Comparison of ENCODE assay signal across 13 mouse cellular contexts in the genomic region with DNA sequence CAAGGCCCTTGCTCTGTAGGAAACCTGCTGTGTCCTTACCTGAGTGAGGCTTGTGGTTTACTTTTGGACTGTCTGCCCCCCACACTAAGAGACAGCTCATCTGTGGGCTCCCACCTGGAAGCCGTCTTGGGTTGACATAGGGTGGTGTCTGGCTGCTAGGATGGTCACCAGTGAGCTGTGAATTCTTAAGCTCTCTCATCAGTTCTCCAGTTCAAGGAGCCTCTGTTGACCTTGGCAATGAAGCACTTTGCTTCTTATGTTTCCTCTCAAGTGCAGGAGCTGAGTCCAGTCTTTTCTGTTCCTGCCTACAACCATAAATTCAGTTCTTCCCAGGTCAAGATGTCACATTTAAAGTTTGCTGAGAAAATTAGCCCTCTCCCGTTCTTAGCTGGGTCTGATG.
"Had no signal": no experiment of that assay in that cellular context is flagged by ENCODE, and none has a peak within 500 bp of the region (broad histone marks: within the 10 kb centered on the region; RNA-seq: fewer than 3 reads in every experiment).

No protein-coding gene starts in this region.

- H3K27me3 ChIP-seq: liver, embryonic 15.5 days; midbrain, embryonic 13.5 days; neural tube, embryonic 15.5 days had no signal

- H3K36me3 ChIP-seq: limb, embryonic 10.5 days; liver, embryonic 15.5 days; midbrain, embryonic 13.5 days; neural tube, embryonic 15.5 days had no signal

- H3K4me3 ChIP-seq: limb, embryonic 10.5 days; liver, embryonic 15.5 days; midbrain, embryonic 13.5 days; myocyte; neural tube, embryonic 15.5 days had no signal

- ATAC-seq: intestine, embryonic 16.5 days; midbrain, embryonic 13.5 days had no signal

- H3K4me2 ChIP-seq: liver, embryonic 11.5 days; liver, embryonic 15.5 days; midbrain, embryonic 13.5 days; neural tube, embryonic 15.5 days had no signal

- H3K9ac ChIP-seq: liver, embryonic 15.5 days; midbrain, embryonic 13.5 days; neural tube, embryonic 15.5 days had no signal

- H3K27ac ChIP-seq: limb, embryonic 10.5 days; liver, embryonic 15.5 days; midbrain, embryonic 13.5 days; neural tube, embryonic 15.5 days; stomach, postnatal 0 days had no signal

- H3K4me1 ChIP-seq: limb, embryonic 10.5 days; midbrain, embryonic 13.5 days; neural tube, embryonic 15.5 days had no signal

- DNase-seq: kidney, adult 8-10 months; lung, adult 2 months; right cerebral cortex, adult 18-20 months; right cerebral cortex, postnatal 25 days; thymus, postnatal 4 days had no signal

- H3K9me3 ChIP-seq: limb, embryonic 10.5 days; liver, embryonic 15.5 days; neural tube, embryonic 15.5 days had no signal
